In genomic region chr5:34393251-34393650, GRCm38 (mm10) we compare ENCODE assay signal across 27 mouse cellular contexts.
"Had no signal": no experiment of that assay in that cellular context is flagged by ENCODE, and none has a peak within 500 bp of the region (broad histone marks: within the 10 kb centered on the region; RNA-seq: fewer than 3 reads in every experiment).

No protein-coding gene starts in this region.

- DNase-seq: gastrocnemius, postnatal 14 days; gastrocnemius, postnatal 36 days; heart, adult 11 months; heart, adult 2 months; heart, postnatal 14 days; heart, postnatal 36 days; kidney, adult 11 months; kidney, adult 2 months; kidney, adult 9 months; kidney, postnatal 14 days; kidney, postnatal 36 days; layer of hippocampus, adult 9-11 months; layer of hippocampus, postnatal 36 days; left cerebral cortex, postnatal 4 days had no signal

- H3K36me3 ChIP-seq: heart, embryonic 13.5 days; heart, embryonic 15.5 days; hindbrain, embryonic 13.5 days; hindbrain, embryonic 15.5 days; limb, embryonic 15.5 days had no signal

- ATAC-seq: hindbrain, postnatal 0 days; intestine, embryonic 16.5 days had no signal

- H3K4me1 ChIP-seq: kidney, embryonic 15.5 days had no signal

- H3K9me3 ChIP-seq: heart, embryonic 13.5 days; heart, embryonic 15.5 days; hindbrain, embryonic 13.5 days; hindbrain, embryonic 15.5 days; kidney, embryonic 15.5 days; limb, embryonic 13.5 days; limb, embryonic 15.5 days had no signal

- H3K27ac ChIP-seq: heart, adult 2 months; heart, embryonic 13.5 days; heart, embryonic 15.5 days; hindbrain, embryonic 13.5 days; hindbrain, embryonic 15.5 days; hindbrain, postnatal 0 days; kidney, embryonic 15.5 days; kidney, postnatal 0 days; limb, embryonic 13.5 days; limb, embryonic 15.5 days; liver, embryonic 14.5 days had no signal

- H3K27me3 ChIP-seq: heart, embryonic 13.5 days; heart, embryonic 15.5 days; hindbrain, embryonic 13.5 days; hindbrain, embryonic 15.5 days; kidney, embryonic 15.5 days; limb, embryonic 13.5 days; limb, embryonic 15.5 days had no signal

- H3K9ac ChIP-seq: heart, embryonic 13.5 days; heart, embryonic 15.5 days; hindbrain, embryonic 13.5 days; hindbrain, embryonic 15.5 days; kidney, embryonic 15.5 days; limb, embryonic 13.5 days; limb, embryonic 15.5 days; liver, embryonic 14.5 days had no signal

- H3K4me2 ChIP-seq: heart, embryonic 11.5 days; heart, embryonic 13.5 days; heart, embryonic 15.5 days; hindbrain, embryonic 13.5 days; hindbrain, embryonic 15.5 days; kidney, embryonic 15.5 days; limb, embryonic 13.5 days; limb, embryonic 15.5 days; liver, embryonic 11.5 days had no signal

- H3K4me3 ChIP-seq: heart, adult 2 months; heart, embryonic 13.5 days; heart, embryonic 15.5 days; hindbrain, embryonic 13.5 days; hindbrain, embryonic 15.5 days; kidney, embryonic 15.5 days; limb, embryonic 13.5 days; limb, embryonic 15.5 days had no signal
